Mouse (Mus musculus) hindbrain, embryonic 14.5 days (tissue): ENCODE data around the gene Mpv17l2. TPM values are rescaled to one million over a fixed set of nuclear protein-coding genes. Genes with fewer than 3 reads are reported as not detected.

Experiments used
- ATAC-seq: fragments of 200-750 bp; cut with Nextera tagmentation; 2 replicates; pipeline ENCODE4 v1.8.0; 2017; ENCODE audit warnings: moderate number of reproducible peaks, mild to moderate bottlenecking, moderate TSS enrichment, moderate library complexity; ENCODE audit not compliant: low FRiP score
- DNase-seq: peaks from one replicate; pipeline ENCODE4 v3.0.0-alpha.2; 2015; ENCODE audit warnings: low spot score
- H3K27ac ChIP-seq: fragments of 300-500 bp; sonication (generic); 2 replicates; pipeline ENCODE4 v1.5.1; 2014; ENCODE audit warnings: mild to moderate bottlenecking, moderate library complexity
- H3K27me3 ChIP-seq: fragments of 300-500 bp; sonication (generic); 2 replicates; pipeline ENCODE4 v1.6.1; 2014; ENCODE audit warnings: mild to moderate bottlenecking, low read length, mixed read lengths; ENCODE audit not compliant: control insufficient read depth, insufficient read depth
- H3K36me3 ChIP-seq: fragments of 300-500 bp; sonication (generic); replicated peaks from 2 replicates; pipeline ENCODE4 v1.6.1; 2014; ENCODE audit not compliant: control insufficient read depth, insufficient read depth
- H3K4me1 ChIP-seq: fragments of 300-500 bp; sonication (generic); replicated peaks from 2 replicates; pipeline ENCODE4 v1.6.1; 2014; ENCODE audit warnings: antibody characterized with exemption, low read length, mixed read lengths; ENCODE audit not compliant: control insufficient read depth, insufficient read depth
- H3K4me2 ChIP-seq: fragments of 300-500 bp; sonication (generic); replicated peaks from 2 replicates; pipeline ENCODE4 v1.6.1; 2014; ENCODE audit warnings: mild to moderate bottlenecking, moderate library complexity
- H3K4me3 ChIP-seq: fragments of 300-500 bp; sonication (generic); replicated peaks from 2 replicates; pipeline ENCODE4 v1.5.1; 2014; ENCODE audit warnings: mild to moderate bottlenecking, low read length
- H3K9ac ChIP-seq: fragments of 300-500 bp; sonication (generic); 2 replicates; pipeline ENCODE4 v1.6.1; 2014
- H3K9me3 ChIP-seq: fragments of 300-500 bp; sonication (generic); 2 replicates; pipeline ENCODE4 v1.6.1; 2016; ENCODE audit warnings: low read length; ENCODE audit not compliant: control insufficient read depth
- WGBS: fragments of 180-500 bp; shearing (Covaris S2); extraction: QIAGEN DNeasy Blood & Tissue Kit; methylation state at CpG from one replicate; pipeline ENCODE4 v1.1.7; 2014; 5-methylcytosine and 5-hydroxymethylcytosine counted together
- polyA plus RNA-seq: library from polyadenylated mRNA; unstranded; fragments of >200 nt; fragmentation: Nextera tagmentation; extraction: Ambion mirVana; gene quantifications from 2 replicates; pipeline ENCODE4 v1.2.1, GENCODE M21; 2014

Gene Mpv17l2
- polyA plus RNA-seq, 1 experiment from 2014 or later = 43.5 TPM

GRCm38 (mm10) chr8:70741661-70742060, 19.1 kb downstream of the Mpv17l2 start:
- no peak overlapping the region for H3K4me2 ChIP-seq
- no peak overlapping the region for H3K9ac ChIP-seq
- peaks cover 12% of the 10 kb centered on the region for H3K4me1 ChIP-seq
- 63% methylated on average over 5 of the region's 5 CpGs for WGBS
- H3K9me3 ChIP-seq = no peaks in the 10 kb centered on the region
- no peak overlapping the region for H3K4me3 ChIP-seq
- no peaks in the 10 kb centered on the region for H3K36me3 ChIP-seq
- no peak overlapping the region for H3K27ac ChIP-seq
- DNase-seq (no peak), ATAC-seq (no peak)
- H3K27me3 ChIP-seq = peaks cover 61% of the 10 kb centered on the region

- WGBS = 76% methylated on average over 3 of the region's 3 CpGs
- Histone ChIP-seq H3K27ac (no peak overlapping the region), H3K36me3 (no peaks in the 10 kb centered on the region)
Measured at GRCm38 (mm10) chr8:70738211-70738610, 22.5 kb downstream of the Mpv17l2 start.

GRCm38 (mm10) chr8:70737705-70738104, 23.0 kb downstream of the Mpv17l2 start:
- H3K4me3 ChIP-seq = no peak overlapping the region
- no peak for DNase-seq
- no peaks in the 10 kb centered on the region for H3K9me3 ChIP-seq
- no peaks in the 10 kb centered on the region for H3K4me1 ChIP-seq
- 68% methylated on average over 5 of the region's 5 CpGs for WGBS
- peaks cover 25% of the 10 kb centered on the region for H3K27me3 ChIP-seq
- H3K36me3 ChIP-seq = no peaks in the 10 kb centered on the region
- H3K4me2 ChIP-seq = no peak overlapping the region
- no peak for ATAC-seq
- no peak overlapping the region for H3K9ac ChIP-seq
- no peak overlapping the region for H3K27ac ChIP-seq

More at GRCm38 (mm10) chr8:70738211-70738610, 22.5 kb downstream of the Mpv17l2 start:
- H3K9ac ChIP-seq = no peak overlapping the region
- ATAC-seq = no peak
- H3K4me2 ChIP-seq = no peak overlapping the region
- no peaks in the 10 kb centered on the region for H3K9me3 ChIP-seq
- H3K4me3 ChIP-seq = no peak overlapping the region
- peaks cover under 1% of the 10 kb centered on the region; the same call in 1 of the 2 replicates for H3K4me1 ChIP-seq
- no peak for DNase-seq
- peaks cover 30% of the 10 kb centered on the region for H3K27me3 ChIP-seq

- Histone ChIP-seq H3K9ac (no peak overlapping the region), H3K4me3 (no peak overlapping the region), H3K27ac (no peak overlapping the region), H3K4me2 (no peak overlapping the region), H3K4me1 (no peaks in the 10 kb centered on the region), H3K9me3 (no peaks in the 10 kb centered on the region), H3K36me3 (no peaks in the 10 kb centered on the region), H3K27me3 (peaks cover 43% of the 10 kb centered on the region)
- no peak for DNase-seq
- no peak for ATAC-seq
- WGBS = 84% methylated on average over 4 of the region's 4 CpGs
Measured at GRCm38 (mm10) chr8:70730956-70731355, 29.8 kb downstream of the Mpv17l2 start.

- DNase-seq (no peak), ATAC-seq (no peak)
- H3K9ac ChIP-seq = peak overlapping the region; percentile 44; the same call in 1 of the 2 replicates
- no peaks in the 10 kb centered on the region for H3K36me3 ChIP-seq
- 4% methylated on average over 34 of the region's 34 CpGs for WGBS
- H3K27ac ChIP-seq = no peak overlapping the region
- peak overlapping the region; percentile 13; the same call in 1 of the 2 replicates for H3K4me3 ChIP-seq
- no peaks in the 10 kb centered on the region for H3K9me3 ChIP-seq
- H3K4me1 ChIP-seq = no peaks in the 10 kb centered on the region
- H3K4me2 ChIP-seq = peak overlapping the region; percentile 38
- H3K27me3 ChIP-seq = peaks cover 43% of the 10 kb centered on the region
Measured at GRCm38 (mm10) chr8:70729808-70730475, 30.8 kb downstream of the Mpv17l2 start.

GRCm38 (mm10) chr8:70726721-70727120, 34.0 kb downstream of the Mpv17l2 start:
- Histone ChIP-seq H3K27ac (no peak overlapping the region), H3K27me3 (peaks cover 43% of the 10 kb centered on the region), H3K9me3 (no peaks in the 10 kb centered on the region), H3K4me1 (no peaks in the 10 kb centered on the region), H3K4me3 (no peak overlapping the region), H3K9ac (no peak overlapping the region), H3K36me3 (no peaks in the 10 kb centered on the region), H3K4me2 (no peak overlapping the region)
- no peak for ATAC-seq
- no peak for DNase-seq
- 44% methylated on average over 11 of the region's 11 CpGs for WGBS

GRCm38 (mm10) chr8:70725792-70726447, 34.8 kb downstream of the Mpv17l2 start:
- H3K4me3 ChIP-seq = no peak overlapping the region
- no peak overlapping the region for H3K4me2 ChIP-seq
- peaks cover 39% of the 10 kb centered on the region for H3K27me3 ChIP-seq
- H3K9ac ChIP-seq = no peak overlapping the region
- DNase-seq (no peak), ATAC-seq (no peak)
- H3K36me3 ChIP-seq = no peaks in the 10 kb centered on the region
- H3K9me3 ChIP-seq = no peaks in the 10 kb centered on the region
- no peaks in the 10 kb centered on the region for H3K4me1 ChIP-seq
- 29% methylated on average over 14 of the region's 14 CpGs for WGBS
- no peak overlapping the region for H3K27ac ChIP-seq

- WGBS = 82% methylated on average over 12 of the region's 12 CpGs
- H3K9ac ChIP-seq = no peak overlapping the region
Measured at GRCm38 (mm10) chr8:70724216-70724615, 36.5 kb downstream of the Mpv17l2 start.

GRCm38 (mm10) chr8:70723486-70724210, 37.1 kb downstream of the Mpv17l2 start, which contains the start of gene Pde4c:
Pde4c (plus strand) TSS chr8:70723720.
- DNase-seq (no peak), ATAC-seq (no peak)
- H3K9ac ChIP-seq = no peak within 1 kb of the TSS
- no peaks in the 10 kb centered on the region for H3K4me1 ChIP-seq
- no peak within 1 kb of the TSS for H3K4me2 ChIP-seq
- H3K4me3 ChIP-seq = no peak within 1 kb of the TSS
- no peak within 1 kb of the TSS for H3K27ac ChIP-seq
- H3K9me3 ChIP-seq = no peaks in the 10 kb centered on the region
- H3K27me3 ChIP-seq = peaks cover 21% of the 10 kb centered on the region
- WGBS = 63% methylated on average over 7 of the region's 7 CpGs
- H3K36me3 ChIP-seq = no peaks in the 10 kb centered on the region

More at GRCm38 (mm10) chr8:70724216-70724615, 36.5 kb downstream of the Mpv17l2 start:
- Histone ChIP-seq H3K9me3 (no peaks in the 10 kb centered on the region), H3K4me2 (no peak overlapping the region), H3K27ac (no peak overlapping the region), H3K36me3 (no peaks in the 10 kb centered on the region), H3K4me3 (no peak overlapping the region), H3K27me3 (peaks cover 23% of the 10 kb centered on the region), H3K4me1 (no peaks in the 10 kb centered on the region)
- no peak for DNase-seq
- ATAC-seq = no peak
